Mouse (Mus musculus): ENCODE measurements around the gene Anxa6.

- TF ChIP-seq CTCF (conservative IDR thresholded peaks at IDR 0.05; ENCODE audit: low read length) (peak; percentile 54), POU5F1 (IDR thresholded peaks at IDR 0.05; ENCODE audit: borderline replicate concordance, low read length) (no peak)
These were observed 101.7 kb downstream of the Anxa6 start for GRCm38 (mm10) chr11:54931405-54932093.
